Mouse (Mus musculus) bone marrow, adult 2 months (tissue): ENCODE results near the gene Pex10.

Experiments used
- CTCF ChIP-seq: fragments of 200-500 bp; IDR thresholded peaks from 2 replicates; pipeline ENCODE4 v1.5.1; 2011; ENCODE audit warnings: low read length, control low read depth; ENCODE audit not compliant: control insufficient read depth, insufficient read depth
- POLR2A ChIP-seq: fragments of 200-500 bp; IDR thresholded peaks from 2 replicates; pipeline ENCODE4 v1.6.1; 2011; ENCODE audit warnings: low read depth, mild to moderate bottlenecking, control low read depth, low read length, borderline replicate concordance; ENCODE audit not compliant: control insufficient read depth

- TF ChIP-seq CTCF: no peak
- no peak for TF ChIP-seq POLR2A
These were observed 41.1 kb downstream of the Pex10 start for GRCm38 (mm10) chr4:155107886-155108285.
